Mouse (Mus musculus) embryo, embryonic 11 days (tissue): ENCODE results near the gene Dnaic2.

Source experiments
- DNase-seq: peaks from one replicate; pipeline ENCODE4 v3.0.0-alpha.2; 2015

Dnaic2 gene

DNA sequence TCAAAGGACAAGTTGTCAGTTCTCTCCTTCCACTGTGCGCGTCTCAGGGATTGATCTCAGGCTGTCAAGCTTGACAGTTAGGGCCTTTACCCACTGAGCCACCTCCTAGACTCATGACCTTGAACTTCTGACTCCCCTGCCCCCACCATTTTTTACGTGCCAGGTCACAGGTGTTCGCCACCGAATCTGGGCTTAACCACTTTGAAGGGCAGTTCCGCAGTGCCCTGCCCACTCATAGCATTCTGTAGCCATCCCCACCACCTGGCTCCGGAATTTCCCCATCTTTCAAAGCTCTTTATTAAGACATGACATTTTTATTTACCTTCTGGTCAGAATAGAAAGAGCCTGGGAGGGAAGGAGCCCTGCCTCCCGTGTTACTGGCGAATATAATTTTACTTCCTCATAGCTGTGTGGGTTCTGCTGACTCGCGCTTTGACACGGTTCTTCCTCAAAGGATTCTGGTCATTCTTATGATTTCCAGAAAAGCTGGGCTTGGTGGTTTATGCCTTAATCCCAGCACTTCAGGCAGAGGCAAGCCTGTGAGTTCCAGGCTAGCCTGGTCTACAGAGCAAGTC, 20.4 kb downstream of the Dnaic2 start:
- DNase-seq, result no peak

DNA sequence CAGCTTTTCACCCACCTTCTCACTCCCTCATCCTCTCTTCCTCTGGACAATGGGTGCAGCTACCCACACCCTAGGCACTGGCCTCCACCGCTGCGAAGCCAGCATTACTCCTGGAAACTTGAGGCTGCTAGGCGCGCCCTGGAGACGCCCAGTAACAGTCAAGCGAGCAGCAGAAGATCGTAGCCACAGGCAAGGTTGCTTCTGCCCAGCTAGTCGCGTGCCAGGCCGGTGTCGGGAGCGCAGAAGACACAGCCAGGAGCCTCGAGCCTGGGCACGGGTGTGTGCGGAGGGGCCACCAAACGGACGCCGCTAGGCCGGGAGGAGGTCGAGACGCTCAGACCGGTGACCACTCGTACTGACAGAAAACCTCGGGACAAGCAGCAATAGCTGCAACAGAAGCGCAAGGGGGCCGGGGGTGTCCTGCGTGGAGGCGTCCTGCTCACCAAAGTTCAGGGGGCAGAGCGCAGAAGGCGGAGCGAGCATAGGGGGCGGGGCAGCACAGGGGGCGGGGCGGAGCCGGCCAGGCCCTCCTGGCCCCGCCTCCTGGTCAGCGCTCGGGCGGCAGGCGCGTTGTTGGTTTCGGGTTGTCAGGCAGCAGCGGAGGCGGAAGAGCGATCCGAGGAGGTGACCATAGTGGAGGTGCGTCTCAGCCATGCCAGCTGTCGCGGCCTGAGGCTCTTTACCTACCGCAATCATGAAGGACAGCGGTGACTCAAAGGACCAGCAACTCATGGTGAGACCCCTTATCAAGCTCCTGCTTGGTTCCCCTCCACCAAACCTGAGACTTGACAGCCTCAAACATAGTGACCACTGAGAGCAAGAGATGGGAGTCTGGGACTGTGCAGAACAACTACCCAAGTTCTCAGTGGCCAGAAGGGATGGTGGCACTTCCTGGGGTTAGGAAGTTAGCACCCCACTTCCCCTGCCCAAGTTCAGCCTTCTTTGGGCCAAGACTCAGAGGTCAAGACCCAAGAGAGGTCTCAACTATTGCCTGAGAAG, 37.9 kb downstream of the Dnaic2 start, which contains the start of gene Kif19a:
Gene Kif19a, plus strand, starts transcription at position 569 of the 999 bp plus-strand sequence.
- DNase-seq, result peak; percentile 86

DNA sequence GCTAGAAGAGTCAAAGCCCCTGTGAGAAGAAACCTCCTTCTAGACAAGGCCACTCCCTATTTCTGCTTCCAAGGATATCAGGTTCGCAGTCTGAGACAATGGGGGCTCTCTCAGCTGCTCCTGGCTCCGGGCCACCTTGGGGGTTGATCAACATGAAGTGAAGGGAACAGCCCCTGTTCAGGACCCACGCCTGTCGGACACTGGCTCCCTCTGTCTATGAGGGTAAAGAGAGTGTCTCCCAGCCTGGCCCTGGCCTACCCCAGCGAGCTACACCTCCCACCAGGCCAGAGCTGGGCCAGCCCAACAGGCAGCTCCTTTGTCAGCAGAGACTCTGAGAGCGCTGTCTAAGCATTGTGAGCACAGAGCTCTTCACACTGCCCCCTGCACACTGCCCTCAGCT, 42.7 kb downstream of the Dnaic2 start:
- no peak for DNase-seq

DNA sequence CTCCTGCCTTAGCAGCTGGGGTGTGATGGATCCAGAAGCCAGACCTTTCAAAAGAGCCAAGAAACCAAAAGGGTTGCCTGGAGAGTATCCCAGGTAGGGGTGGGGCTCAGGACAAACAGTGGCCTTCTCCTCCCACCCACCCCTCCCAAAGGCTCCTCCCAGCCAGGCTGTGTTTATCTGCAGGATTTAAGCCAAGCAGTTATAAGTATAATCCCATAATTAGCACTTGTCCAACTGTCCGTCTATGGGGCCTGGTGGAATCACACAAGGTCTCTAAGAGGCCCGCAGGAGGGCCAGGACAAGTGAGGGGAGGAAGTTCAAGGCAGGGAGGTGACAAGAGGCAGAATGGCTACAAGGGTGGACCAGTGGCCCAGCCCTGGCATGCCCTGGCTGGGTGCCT, 44.7 kb downstream of the Dnaic2 start:
- DNase-seq, result no peak

DNA sequence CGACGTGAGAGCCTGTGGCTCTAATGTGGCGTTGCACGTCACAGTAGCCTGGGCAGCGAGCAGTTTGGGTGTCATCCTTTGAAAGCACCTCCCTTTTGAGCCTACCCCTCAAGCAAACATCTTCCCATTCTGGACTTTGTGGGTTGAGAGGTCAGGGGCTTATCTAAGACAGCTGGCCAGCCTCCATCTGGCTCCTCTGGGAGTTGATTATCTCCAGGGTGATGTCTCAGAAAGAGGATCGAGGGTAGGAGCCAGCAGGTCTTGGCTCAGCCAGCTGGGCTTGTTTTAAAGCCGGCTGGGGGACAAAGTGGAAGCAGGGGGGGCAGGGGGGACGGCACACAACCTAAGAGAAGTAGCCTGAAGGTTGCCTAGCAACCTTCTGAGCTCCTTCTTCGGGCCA, 52.9 kb downstream of the Dnaic2 start:
- no peak for DNase-seq

DNA sequence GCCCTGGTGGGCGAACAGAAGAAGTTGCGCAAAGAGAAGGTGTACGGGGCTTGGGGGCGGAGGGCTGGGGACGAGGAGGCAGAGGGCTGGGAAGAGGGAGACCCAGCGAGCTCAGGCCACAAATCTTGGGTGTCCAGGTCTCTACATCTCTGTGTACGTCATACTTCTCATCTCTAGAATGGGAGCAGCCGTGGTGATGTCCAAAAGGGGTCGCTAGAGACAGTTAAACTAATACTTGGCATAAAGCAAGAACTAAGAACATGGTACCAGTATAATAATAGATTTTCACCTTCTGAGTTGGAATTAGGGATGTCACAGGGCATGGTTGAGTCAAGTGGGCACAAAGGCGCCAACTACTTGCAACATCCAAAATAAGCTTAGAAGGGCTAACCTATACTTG, 58.7 kb downstream of the Dnaic2 start:
- no peak for DNase-seq

DNA sequence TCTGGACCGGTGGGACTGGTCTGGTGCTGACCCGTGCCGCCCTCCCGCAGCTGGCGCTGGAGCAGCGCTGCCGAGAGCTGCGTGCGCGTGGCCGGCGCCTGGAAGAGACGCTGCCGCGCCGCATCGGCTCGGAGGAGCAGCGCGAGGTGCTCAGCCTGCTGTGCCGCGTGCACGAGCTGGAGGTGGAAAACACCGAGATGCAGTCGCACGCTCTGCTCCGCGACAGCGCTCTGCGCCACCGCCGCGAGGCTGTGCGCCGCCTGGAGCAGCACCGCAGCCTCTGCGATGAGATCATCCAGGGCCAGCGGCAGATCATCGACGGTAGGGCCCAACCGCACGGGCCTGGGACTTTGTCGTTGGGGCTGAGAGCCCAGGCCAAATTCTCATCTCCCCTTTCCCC, 59.1 kb downstream of the Dnaic2 start:
- peak; percentile 78 for DNase-seq

DNA sequence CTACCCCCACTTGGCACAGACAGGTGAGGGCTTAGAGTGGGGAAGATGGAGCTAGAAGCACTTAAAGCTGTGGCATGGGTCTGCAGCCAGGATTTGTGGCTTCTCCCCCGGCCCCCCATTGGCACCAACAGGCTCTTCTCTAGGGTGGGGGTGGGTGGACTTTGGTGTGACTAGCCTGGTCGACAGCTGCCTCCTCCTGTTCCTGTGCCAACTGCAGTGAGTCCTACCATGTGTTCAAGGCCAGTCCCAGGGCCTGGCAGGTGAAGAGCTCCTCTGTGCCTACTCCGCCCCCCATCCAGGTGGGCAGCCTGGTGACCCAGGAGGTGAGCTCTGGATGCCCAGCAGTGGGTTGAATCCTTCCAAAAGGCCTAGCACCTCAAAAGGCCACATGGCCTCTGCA, 60.4 kb downstream of the Dnaic2 start:
- DNase-seq, result no peak

DNA sequence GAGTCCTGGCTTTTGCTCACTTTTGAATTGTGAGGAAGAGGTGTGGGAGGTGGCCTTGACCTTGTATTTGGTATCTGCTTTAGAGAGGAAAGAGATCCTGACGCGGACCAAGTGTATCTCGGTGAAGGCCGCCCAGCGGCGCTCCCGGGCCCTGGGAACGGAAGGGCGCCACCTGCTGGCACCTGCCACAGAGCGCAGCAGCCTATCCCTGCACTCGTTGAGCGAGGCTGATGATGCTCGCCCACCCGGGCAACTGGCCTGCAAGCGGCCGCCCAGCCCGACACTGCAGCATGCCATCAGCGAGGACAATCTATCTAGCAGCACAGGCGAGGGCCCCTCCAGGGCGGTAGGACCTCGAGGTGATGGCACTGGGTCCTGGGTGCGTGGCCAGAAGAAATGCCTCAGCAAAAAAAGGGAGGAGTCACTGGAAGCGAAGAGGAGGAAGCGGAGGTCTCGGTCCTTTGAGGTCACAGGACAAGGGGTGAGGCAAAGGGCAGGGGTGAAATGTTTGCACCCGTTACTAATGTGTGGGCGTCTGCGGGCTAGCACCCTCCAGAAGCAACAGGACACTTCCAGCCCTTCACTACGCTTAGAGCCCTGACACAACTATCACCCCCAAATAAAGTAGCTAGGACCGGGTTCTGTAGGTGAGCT, 62.0 kb downstream of the Dnaic2 start:
- DNase-seq, result peak; percentile 91

DNA sequence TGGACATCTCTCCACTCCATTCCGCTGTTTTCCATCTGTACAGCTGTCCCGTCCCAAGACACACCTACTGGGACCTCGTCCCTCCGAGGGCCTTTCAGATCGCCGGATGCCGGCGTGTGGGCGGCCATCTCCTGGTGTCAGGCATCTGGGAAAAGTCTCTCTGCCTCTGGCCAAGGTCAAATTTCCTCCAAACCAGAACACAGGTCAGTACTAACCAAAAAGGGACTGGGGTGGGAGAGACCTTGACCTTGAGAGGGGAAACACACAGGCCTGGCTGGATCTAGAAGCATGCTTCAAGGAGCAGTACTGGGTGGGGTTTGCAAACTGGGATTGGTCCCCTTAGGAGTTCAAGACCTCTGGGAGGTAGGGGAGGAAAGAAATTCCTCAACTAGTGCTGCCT, 62.5 kb downstream of the Dnaic2 start:
- DNase-seq, result no peak

DNA sequence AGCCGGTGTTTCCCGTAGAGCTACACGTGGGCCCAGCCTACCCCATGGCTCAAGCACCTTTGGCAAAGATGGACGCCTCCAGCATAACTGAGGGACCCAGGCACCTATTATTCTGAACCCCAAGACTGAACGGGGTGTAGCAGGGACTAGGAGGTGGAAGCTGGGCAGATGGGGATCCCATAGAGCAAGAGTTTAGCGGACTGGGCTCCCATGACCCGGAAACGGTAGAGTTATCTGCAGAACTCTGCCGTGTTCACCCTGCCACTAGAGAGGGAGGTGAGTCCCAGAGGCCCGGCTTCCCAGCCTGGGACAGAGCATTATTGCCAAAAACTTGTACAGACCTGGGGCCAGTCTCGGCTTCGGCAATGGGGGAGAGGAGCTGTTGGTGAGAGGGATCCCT, 63.0 kb downstream of the Dnaic2 start:
- DNase-seq, result no peak

DNA sequence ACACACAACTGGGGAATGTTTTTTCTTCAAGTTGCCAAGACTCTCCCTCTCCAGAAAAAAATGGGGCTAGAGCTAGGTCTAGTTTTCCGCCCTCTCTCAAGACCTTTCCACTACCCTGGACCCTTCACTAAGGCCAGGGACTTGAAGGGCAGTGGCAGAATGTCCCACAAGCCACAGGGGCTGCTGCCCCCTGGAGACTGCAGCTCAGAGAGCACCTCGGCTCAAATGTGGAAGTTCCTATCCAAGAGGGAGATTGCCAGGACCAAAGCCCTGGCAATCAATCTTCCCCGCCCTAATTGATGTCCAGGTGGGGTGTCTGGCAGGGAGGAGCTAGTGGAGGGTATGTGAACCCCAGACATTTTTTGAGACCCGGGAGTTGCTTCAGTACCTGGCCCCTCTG, 63.6 kb downstream of the Dnaic2 start:
- DNase-seq, result no peak

DNA sequence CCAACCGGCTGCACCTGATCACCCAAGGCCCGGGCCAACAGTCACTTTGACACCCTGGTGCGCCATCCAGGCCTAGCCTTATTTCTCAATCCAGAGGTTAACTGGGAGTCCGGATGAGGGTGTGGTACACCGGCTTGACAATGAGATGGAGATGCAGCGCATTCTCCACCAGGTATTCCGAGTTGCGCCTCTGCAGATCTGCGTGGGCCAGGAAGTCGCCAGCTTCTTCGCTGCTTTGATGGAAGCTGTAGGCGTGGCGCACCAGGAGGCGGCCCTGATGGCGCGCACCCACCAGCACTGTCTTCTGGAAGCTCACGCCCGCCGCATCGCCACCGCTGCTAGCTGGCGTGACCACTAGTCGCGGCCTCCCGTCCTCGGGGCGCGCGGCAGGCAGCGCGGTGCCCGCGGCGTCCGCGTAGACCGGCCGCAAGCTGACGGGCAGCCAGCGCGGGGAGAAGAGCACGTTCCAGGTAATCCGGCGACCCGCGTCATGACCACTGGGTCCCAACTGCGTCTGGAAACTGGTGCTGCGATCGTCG, 64.2 kb downstream of the Dnaic2 start:
- DNase-seq, result no peak

DNA sequence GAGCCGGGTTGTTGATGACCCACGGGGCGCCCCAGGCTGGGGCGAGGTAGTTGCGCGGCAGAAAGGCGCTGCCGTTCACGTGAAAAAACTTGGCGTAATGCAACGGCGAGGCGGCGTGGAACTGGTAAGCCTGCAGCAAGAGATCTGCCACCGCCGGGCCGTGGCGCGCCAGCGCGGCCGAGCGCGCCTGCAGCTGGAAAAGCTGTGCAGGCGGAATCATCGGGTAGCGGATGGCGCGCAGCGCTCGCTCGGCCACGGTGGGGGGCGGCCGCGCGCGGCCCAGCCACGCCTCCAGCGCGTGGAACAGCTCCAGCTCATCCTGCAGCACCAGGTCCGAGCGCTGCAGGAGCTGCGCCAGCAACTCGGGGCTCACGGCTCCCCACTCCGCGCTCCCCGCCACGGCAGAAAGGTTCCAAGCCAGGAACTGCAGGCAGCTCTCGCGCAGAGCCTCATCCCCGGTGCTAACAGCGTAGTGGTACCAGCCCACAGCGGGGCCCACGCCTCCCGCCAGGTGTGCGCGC, 64.7 kb downstream of the Dnaic2 start:
- DNase-seq, result peak; percentile 67

DNA sequence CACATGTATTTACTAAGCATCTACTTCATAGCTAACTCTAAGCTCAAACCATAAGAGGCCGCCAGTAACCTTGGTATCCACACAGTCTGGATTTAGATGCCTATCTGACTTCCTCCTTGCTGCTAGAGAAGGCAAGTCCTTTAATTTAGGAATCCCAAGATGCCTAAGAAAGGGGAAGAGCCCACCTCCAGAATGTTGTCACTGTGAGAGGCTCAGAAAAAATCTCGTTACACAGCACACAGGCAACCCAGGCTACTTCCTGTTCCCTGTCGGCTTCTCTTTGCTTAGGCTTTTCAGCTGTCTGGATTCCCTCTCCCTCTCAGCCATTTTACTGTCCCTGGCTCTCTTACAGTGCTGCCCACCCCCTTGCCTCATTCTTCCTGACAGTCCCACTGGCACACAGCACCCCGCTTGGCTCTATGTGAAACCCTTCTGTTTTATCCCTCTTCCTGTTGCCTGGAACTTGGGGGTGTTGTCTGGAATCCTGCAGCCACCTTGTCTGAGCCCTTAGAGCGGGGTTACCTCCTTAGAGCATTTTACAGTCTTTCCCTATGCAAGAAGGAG, 65.8 kb downstream of the Dnaic2 start:
- no peak for DNase-seq

DNA sequence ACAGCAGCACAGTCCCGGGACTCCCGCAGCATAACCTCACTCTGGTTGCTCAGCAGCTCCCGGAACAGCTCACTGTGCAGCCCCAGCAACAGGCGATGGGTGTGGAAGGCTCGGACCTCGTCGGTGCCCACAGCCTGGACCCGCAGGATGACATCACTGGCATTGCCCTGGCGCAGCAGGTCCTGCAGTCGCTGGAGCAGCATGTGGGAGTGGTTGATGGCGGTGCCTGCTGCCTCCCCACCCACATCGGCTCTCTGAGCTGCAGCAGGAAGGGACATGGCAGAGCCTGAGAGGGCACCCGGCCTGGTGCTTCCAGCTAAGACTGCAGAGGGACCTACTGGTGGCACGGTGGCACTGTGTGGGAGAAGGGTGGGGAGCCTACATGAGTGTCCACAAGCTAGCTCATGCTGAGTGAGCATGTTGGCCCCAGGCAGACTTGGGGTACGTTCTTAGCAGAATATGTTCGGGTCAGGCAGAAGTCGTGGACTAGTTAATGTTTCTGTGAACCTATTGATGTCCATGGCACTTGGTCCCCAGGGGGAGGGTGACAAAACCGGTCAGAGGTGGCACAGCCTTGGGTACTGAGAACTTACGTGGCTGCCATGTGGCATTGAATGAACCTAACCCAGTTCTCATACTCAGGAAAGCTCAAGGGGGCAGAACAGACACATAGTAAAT, 66.8 kb downstream of the Dnaic2 start:
- no peak for DNase-seq

DNA sequence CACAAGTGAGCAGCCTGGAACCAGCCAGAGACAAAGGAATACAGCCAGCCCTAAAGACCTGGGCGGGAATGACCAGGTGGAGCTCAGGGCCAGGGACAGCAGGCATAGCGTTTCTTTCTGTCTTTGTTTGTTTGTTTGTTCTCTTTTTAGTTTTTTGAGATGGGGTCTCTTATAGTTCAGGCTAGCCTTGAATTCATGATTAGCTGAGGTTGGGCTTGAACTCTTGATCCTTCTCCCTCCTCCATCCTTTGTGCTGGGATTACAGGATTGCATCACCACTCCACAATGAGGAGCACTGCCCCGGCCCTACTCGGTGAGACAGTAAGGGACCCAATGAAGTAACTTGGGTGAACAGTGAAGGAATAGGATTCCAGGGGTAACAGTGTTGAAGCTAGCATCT, 67.5 kb downstream of the Dnaic2 start:
- DNase-seq, result no peak

DNA sequence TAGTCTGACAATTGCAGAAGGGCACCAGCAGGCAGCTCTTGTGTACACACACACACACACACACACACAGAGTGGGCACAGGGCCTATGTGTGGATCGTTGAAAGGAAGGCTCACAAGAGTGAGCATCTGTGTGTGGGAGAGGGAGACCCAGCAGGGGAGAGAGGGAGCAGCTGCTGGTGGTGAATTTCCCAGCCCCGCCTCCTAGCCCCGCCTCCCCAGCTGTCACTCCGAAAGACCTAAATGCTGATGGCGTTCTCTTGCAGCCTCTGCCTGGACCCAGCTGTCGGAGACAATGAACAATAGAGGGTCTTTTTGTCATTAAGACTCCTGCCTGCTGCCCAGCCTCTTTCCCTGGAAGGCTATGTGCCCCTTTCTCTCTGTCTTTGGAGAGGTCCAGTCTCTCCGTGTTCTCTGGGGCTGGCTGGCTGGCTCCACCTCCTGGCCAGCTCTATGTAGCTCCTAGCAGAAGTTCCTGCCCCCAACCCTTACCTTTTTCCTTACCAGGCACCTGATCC, 68.1 kb downstream of the Dnaic2 start:
- peak; percentile 87 for DNase-seq

DNA sequence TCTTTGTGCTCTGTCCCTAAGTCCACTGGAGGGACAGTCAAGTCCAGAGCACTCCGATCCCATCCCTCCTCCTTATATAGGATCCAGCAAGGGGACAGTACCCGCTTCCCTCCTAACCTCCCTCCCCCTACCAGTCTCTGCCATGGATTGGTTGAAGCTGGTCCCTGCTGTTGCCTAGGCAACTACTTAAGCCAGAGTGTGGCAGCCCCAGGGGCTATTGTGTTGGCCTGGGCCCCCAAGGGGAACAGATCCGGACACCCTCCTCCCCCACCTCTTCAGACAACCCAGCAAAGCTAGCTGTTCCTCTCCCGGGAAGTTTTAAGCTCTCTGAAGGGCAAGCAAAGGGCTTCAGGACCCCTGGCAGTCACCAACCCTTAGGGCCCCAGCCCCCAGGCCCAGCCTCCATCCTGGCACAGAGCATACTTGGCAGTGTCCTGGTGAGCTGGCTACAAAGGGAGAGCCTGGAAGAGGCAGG, 68.7 kb downstream of the Dnaic2 start, which contains the start of gene Btbd17:
Gene Btbd17, minus strand, starts transcription at position 98 of the 475 bp plus-strand sequence.
- DNase-seq, result peak; percentile 85

DNA sequence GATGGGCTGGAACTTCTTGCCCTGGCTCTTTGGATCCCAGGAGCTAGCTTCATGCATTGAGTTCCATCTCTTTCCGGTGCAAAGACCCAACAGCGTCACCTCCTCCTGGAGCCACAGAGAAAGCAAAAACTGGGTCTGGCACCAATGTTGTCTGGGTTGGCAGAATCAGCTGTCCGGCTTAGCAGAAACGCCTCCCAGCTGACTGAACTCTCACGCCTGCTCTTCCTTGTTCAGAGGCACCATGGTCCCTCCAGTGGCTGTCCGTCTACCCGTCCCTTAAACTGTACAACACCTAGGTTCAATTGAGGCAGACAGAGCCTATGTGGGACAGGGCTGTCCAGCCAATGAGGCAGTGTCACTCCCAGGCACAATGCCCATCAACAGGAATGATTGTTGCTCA, 70.0 kb downstream of the Dnaic2 start:
- DNase-seq, result no peak

DNA sequence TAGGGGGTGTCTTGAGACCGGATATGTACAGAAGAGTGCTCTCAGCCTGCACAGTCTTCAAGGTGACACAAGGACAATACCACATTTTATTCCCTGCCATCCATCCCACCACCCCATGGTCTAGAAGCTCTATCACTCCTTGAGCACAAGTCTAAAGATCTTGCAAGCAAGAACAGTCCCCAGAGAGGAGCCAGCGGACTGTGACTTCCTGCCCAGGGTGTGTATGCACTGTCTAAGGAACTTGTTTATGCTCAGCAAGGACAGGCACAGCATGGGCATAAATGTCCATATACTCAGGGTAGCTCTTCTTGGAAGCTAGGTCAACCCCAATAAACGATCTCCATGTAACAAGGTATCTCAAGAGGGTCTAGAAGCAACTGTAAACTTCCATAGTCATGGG, 70.8 kb downstream of the Dnaic2 start:
- no peak for DNase-seq

DNA sequence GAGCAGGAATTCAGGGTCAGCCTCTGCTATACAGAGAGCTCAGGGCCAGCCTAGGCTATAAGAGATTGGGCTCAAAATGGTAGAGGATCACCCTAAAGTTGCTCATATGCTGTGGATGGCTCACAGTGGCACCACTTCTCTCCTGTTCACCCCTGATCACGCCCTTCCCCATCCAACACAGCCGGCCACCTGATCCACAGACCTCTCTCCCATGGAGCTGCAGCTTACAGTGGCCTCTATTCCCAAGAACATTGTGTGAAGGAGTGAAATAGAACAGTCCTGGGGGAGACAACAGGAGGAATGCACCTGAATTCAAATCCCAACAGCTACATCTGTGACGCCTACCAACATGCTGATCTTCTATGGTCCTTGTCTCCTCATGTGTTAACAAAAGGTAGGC, 71.4 kb downstream of the Dnaic2 start, which contains the start of gene Gpr142:
Gene Gpr142, plus strand, starts transcription at position 301 of the 400 bp plus-strand sequence.
- DNase-seq, result no peak
